Mouse (Mus musculus): ENCODE data around the gene Pakap.
A peak's percentile ranks its signal among the peaks of the same experiment; 100 is the strongest.

GRCm38 (mm10) chr4:57672996-57673906 lies 105.3 kb downstream of the Pakap start:
- TF ChIP-seq CTCF (IDR thresholded peaks at IDR 0.05; ENCODE audit: borderline replicate concordance, control insufficient read depth, extremely low read depth, insufficient read depth, low read length, poor library complexity) (peak; percentile 94), POLR2A (IDR thresholded peaks at IDR 0.05; ENCODE audit: control insufficient read depth, extremely low read depth, insufficient read depth, low read length, poor library complexity) (no peak)

Data from thymus, adult 2 months (tissue).